Mouse (Mus musculus) telencephalon, adult 2 months (tissue): ENCODE measurements around the gene Cryzl2.

Source experiments
- DNase-seq: peaks from one replicate; pipeline ENCODE4 v3.0.0-alpha.2; 2011; ENCODE audit warnings: low read depth, low spot score

Cryzl2 gene

GRCm38 (mm10) chr1:157472716-157473115 lies 14.3 kb downstream of the Cryzl2 start:
- no peak for DNase-seq

GRCm38 (mm10) chr1:157474865-157475264 lies 16.5 kb downstream of the Cryzl2 start:
- DNase-seq = no peak

DNA sequence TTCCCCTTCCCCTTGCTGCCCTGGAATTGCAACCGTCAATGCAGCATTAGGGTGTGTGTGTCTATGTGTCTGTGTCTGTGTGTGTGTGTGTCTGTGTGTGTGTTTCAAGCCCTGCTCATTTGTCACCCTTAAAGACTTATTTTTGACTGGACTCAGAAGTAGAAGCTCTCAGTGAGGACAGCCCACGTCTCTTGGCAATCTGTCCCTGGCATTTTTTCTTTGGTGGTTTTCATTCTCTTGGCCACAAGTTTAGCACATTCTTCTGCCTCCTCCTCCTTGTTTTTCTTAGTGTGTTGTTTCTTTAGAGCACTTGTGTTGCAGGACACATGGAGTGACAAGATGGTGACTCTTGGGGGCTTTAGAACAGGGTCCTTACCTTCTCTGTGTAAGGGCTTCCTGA lies 17.9 kb downstream of the Cryzl2 start:
- peak; percentile 68 for DNase-seq

- peak; percentile 33 for DNase-seq
Observed at GRCm38 (mm10) chr1:157480090-157480489, 21.7 kb downstream of the Cryzl2 start.

DNA sequence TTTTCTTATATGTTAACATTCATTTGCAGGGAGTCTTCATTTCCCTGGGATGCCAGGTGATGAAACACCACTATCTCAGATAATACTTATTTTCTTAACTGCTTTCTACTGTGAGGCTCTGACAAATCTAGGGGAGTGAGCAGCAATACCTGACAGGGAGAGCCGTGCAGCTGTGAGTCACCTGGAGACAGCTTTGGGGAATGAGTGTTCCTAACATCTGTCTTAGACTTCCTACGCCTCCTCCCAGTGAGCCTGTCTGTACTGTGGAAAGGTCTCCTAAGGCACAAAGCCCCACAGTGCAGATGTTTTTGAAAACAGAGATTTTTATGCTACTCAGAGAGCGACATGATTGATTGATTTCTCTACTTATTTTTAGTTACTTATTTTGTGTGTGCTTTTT lies 22.5 kb downstream of the Cryzl2 start:
- no peak for DNase-seq

GRCm38 (mm10) chr1:157481666-157482065 lies 23.3 kb downstream of the Cryzl2 start:
- DNase-seq = no peak

DNA sequence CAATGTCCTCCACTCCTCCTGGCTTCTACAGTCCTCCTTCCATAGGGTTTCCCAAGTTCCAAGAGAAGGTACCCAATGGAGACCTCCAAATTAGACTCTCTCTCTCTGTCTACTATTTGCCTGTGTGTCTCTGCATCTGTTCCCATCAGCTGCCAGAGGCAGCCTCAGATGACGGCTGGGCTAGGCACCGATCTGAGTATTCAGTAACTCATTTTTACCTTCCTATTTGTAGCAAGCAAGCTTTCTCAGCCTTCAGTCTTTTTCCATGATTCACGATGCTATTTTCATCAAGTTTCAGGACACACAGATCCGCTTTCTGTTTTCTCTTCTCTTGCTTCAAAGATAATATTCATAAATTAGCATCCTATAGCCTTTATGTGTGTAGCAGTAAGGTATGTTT lies 25.8 kb downstream of the Cryzl2 start:
- DNase-seq = peak; percentile 74

DNA sequence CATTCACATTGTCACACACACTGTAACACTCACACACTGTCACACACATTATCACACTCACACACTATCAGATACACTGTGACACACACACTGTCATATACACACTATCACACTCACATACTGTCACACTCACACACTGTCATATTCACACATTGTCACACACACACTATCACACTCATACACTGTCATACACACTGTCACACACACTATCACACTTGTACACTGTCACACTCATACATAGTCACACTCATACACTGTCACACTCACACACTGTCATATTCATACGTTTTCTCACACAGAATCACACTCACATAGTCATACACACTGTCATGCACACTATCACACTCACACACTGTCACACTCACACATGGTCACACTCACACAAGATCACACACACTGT lies 42.3 kb downstream of the Cryzl2 start:
- no peak for DNase-seq

GRCm38 (mm10) chr1:157501352-157501945 lies 43.1 kb downstream of the Cryzl2 start:
- DNase-seq = no peak

- no peak for DNase-seq
Observed at GRCm38 (mm10) chr1:157503071-157503470, 44.7 kb downstream of the Cryzl2 start.

GRCm38 (mm10) chr1:157506522-157506921 lies 48.1 kb downstream of the Cryzl2 start, which contains the start of gene Sec16b:
TSS of gene Sec16b (plus strand) at chr1:157506728.
- DNase-seq = no peak

DNA sequence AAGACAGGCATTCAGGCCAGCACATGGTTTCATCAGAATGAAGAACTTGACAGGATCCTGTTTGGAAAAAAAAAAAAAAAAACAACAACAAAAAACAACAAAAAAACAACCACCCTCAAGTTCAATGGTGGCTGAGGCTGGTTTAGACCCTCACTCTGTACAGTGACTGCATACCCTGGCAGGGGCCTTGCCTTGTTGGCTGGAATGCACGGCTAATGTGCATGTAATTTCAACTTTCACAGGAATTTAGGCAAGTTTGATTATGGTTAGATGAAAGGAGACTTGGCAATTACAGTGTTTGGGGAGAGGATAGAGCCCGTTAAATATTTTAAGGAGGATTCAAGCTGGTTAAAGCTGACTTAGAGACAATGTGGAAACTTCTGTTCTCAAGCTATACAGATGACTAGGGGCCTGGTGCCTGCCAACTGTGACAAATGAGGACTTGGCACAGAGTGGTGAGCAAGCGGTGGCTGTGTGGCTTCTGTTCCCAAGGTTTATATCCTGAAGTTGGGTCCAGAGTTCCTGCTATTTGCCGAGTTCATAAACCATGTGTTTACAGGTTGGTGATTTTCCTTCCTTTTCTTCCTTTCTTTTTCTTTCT lies 48.7 kb downstream of the Cryzl2 start:
- no peak for DNase-seq

- DNase-seq = no peak
Observed at GRCm38 (mm10) chr1:157507814-157508213, 49.4 kb downstream of the Cryzl2 start.

- peak; percentile 82 for DNase-seq
Observed at GRCm38 (mm10) chr1:157512690-157513448, 54.5 kb downstream of the Cryzl2 start.

GRCm38 (mm10) chr1:157513559-157513958 lies 55.2 kb downstream of the Cryzl2 start:
- no peak for DNase-seq

- DNase-seq = no peak
Observed at GRCm38 (mm10) chr1:157514298-157514697, 55.9 kb downstream of the Cryzl2 start.

GRCm38 (mm10) chr1:157516838-157517808 lies 58.7 kb downstream of the Cryzl2 start:
- DNase-seq = no peak

DNA sequence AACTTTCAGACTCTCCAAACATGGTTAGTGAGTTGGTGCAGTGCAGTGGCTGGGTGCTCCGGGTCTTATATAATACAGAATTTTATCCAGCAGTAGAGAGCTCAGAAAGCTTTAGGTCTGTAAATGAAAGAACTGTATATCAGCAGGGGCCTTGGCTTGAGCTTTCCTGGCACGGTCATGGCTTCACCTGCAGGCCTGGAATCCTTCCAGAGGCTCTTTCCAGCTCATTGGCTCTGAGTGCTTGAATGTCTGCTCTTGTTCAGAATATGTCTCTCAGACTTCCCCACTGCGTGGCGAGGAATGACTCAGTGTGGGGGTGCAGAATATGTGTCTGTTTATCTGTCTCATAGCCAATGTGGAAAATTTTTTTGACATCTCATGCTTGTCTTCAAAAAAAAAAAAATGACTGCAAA lies 59.7 kb downstream of the Cryzl2 start:
- DNase-seq = peak; percentile 82

DNA sequence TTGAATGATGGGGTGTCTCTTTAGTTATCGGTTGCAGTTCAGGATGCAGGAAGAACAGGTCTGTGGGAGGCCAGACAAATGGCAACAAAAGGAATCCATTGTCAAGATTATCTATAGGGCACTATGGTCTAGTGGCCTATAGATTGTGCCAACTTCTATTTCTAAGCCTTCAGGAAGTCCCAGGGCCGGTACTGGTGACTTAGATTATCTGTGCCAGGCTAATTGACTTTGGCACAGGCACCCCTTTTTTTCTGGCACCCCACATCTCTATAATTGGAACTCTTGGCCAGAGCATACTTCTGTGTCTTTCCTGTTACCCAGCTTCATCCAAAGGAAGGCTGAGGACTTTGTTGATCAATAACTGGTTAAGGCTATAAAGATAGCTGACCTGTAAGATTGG lies 61.0 kb downstream of the Cryzl2 start:
- no peak for DNase-seq

- DNase-seq = no peak
Observed at GRCm38 (mm10) chr1:157522322-157522721, 63.9 kb downstream of the Cryzl2 start.

DNA sequence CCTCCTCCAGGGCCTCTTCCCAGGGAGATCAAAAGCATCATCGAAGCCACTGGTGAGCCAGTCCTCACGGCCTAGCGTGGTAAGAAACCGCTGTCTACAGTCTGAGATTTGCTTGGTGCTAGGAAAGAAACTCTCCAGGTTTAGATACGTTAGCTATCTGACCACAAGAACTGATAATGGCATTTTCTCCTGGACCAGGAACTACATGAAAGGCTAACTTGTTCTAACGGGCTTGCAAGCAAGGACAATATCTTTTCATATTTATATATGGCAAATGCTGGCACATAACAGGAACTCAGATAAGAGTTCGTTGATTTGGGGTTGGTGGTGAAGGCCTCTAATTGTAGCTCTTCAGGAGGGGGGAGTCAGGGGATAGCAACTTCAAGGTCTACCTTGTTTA lies 66.4 kb downstream of the Cryzl2 start:
- DNase-seq = no peak
